Mouse (Mus musculus) lung, postnatal 10 days (tissue): Measurements from ENCODE around the gene Mrpl34.
A peak's percentile ranks its signal among the peaks of the same experiment; 100 is the strongest.

Experiments used
- DNase-seq: peaks from one replicate; pipeline ENCODE4 v3.0.0; 2021

The Mrpl34 gene

DNA sequence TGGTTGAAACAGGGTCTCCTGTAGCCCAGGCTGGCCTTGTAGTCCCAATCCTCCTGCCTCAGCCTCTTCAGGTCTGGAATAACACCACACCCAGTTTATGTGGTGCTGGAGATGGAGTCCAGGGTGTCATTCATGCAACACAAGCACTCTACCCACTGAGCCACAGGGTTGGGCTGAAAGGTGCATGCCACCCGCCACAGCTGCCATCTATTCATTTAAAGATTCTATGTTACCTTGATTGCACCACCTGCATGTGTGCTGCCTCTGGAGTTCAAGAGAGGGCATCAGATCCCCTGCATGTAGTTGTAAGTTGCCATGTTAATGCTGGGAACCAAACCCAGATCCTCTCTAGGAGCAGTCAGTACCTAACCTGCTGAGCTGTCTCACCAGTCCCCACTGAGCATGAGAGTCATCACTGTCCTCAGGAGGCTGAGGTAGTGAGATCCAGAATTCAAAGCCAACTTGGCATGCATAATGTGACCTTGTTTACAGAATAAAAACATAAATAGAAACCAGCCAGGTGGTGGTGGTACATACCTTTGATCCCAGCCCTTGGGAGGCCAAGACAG is 32.4 kb downstream of the Mrpl34 start:
- DNase-seq: no peak

- DNase-seq: peak; percentile 75
Measured at GRCm38 (mm10) chr8:71497881-71498501, 33.2 kb downstream of the Mrpl34 start.

DNA sequence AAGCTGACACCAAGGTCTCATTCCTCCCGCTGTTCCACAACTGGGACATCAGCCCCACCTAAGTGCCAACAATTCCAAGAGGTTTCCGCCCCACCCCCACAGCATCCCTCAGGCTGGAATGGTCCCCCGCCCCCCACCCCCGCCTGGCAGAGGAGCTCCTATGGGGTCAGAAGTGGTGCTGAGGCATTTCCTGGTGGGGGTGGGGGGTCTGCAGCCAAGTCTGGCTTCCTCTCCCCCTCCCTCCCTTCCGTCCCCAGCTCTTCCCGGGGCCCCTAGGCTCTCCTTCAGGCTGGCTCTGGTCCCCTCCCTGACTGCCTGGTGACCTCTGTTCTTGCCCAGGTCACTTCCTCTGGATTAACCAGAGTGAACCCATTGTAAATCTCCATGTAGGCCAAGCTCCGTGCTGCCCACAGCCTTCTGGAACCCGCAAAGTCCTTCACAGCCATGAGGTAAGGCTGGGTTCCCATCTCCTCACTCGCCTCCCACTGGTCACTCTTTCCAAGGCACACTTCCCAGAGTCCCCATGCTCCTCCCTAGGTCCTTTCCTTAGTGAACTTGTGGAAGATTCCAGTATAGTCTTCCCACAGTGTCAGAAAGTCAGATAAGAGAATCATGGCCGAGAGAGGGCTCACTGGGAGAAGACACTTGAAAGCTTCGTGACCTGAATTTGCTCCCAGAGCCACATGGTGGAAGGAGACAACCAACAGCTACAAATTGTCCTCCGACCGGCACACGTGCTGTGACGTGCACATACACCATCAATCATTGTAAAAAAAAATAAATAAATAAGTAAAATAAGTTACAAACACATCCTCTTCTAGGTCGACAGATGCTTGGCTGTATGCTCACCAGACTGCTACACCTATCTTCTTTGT is 34.3 kb downstream of the Mrpl34 start:
- peak; percentile 68 for DNase-seq

DNA sequence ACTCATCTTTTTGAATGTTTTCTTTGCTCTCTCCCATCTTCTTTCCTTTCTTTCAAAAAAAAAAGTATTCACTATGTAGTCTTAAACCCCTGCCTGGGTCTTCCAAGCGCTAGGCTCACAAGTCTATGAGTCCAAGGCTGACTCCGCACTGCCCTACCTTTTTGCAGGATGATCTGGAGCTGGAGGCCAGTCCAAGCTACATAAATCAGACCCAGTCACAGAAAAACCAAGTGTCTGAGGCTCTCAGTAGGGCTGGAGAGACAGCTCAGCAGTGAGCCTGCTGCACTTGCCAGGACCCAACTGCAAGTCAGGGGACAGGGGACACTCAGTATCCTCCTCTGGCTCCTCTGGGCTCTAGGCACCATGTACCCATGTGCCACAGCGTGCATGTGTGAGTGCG is 39.6 kb downstream of the Mrpl34 start:
- DNase-seq: no peak

DNA sequence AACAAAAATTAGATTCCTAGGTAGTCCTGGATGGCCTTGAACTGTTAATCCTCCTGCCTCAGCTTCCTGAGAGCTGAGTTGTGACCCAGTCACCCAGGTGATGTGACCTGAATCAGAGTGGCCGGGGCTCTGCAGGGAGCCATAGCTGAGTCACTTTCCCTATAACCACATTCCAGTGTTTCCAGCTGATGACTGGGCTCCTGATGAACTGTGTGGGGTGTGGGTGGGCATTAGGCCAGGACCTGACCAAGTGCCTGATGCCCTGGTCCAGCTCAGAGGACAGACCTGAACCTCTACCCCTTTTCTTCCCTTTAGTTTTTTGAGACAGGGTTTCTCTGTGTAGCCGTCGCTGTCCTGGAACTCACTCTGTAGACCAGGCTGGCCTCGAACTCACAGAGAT is 40.6 kb downstream of the Mrpl34 start:
- DNase-seq: no peak

- DNase-seq: peak; percentile 58
Measured at GRCm38 (mm10) chr8:71505979-71506378, 41.2 kb downstream of the Mrpl34 start.

GRCm38 (mm10) chr8:71507589-71508104 is 42.9 kb downstream of the Mrpl34 start:
- DNase-seq: peak; percentile 85

- no peak for DNase-seq
Measured at GRCm38 (mm10) chr8:71509316-71509715, 44.6 kb downstream of the Mrpl34 start.

GRCm38 (mm10) chr8:71511644-71512043 is 46.9 kb downstream of the Mrpl34 start, which contains the start of gene Plvap:
Gene Plvap (minus strand): TSS chr8:71511752.
- peak; percentile 82 for DNase-seq

GRCm38 (mm10) chr8:71513018-71513754 is 48.4 kb downstream of the Mrpl34 start:
- peak; percentile 61 for DNase-seq

DNA sequence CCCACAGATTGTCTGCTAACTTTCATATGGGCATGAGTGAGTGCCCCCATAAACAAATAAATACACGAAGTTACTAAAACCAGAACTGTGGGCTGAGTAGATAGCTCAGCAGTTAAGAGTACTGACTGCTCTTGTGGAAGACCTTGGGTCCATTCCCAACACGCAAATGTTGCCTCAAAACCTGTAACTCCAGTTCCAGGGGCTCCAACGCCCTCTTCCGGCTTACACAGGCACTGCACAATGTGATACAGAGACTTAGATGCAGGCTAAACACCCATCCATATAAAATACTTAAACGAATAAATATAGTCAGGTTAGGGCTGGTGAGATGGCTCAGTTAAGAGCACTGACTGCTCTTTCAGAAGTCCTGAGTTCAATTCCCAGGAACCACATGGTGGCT is 50.3 kb downstream of the Mrpl34 start:
- no peak for DNase-seq
